Mouse (Mus musculus) brain, embryonic 14.5 days (tissue): Measurements from ENCODE around the gene Gm11492. TPM values are rescaled to one million over a fixed set of nuclear protein-coding genes. Genes with fewer than 3 reads are reported as not detected.

Experiments
- DNase-seq: peaks from one replicate; pipeline ENCODE4 v3.0.0-alpha.2; 2011; ENCODE audit warnings: low read depth
- CTCF ChIP-seq: fragments of 200-500 bp; IDR thresholded peaks from 2 replicates; pipeline ENCODE4 v1.5.1; 2012; ENCODE audit warnings: inconsistent platforms, mild to moderate bottlenecking, moderate library complexity, borderline replicate concordance; ENCODE audit not compliant: insufficient read depth, insufficient read length; ENCODE audit errors: extremely low read depth
- POLR2A ChIP-seq: fragments of 200-500 bp; IDR thresholded peaks from 2 replicates; pipeline ENCODE4 v1.6.1; 2012; ENCODE audit warnings: mild to moderate bottlenecking, inconsistent platforms, borderline replicate concordance; ENCODE audit not compliant: poor library complexity, insufficient read depth, insufficient read length, severe bottlenecking; ENCODE audit errors: extremely low read depth
- polyA plus RNA-seq: library from polyadenylated mRNA; depleted of rRNA; stranded (reverse); fragments of >200 nt; gene quantifications from 2 replicates; pipeline ENCODE4 v1.2.3, GENCODE M21; 2012

The Gm11492 gene
- polyA plus RNA-seq, 1 experiment = not detected

GRCm38 (mm10) chr11:87595327-87595841 is 28.9 kb downstream of the Gm11492 start:
- DNase-seq = peak; percentile 96
- TF ChIP-seq POLR2A (peak; percentile 91), CTCF (no peak)

GRCm38 (mm10) chr11:87595976-87596375 is 29.5 kb downstream of the Gm11492 start:
- DNase-seq = peak; percentile 53
- no peak for TF ChIP-seq CTCF
- no peak for TF ChIP-seq POLR2A

DNA sequence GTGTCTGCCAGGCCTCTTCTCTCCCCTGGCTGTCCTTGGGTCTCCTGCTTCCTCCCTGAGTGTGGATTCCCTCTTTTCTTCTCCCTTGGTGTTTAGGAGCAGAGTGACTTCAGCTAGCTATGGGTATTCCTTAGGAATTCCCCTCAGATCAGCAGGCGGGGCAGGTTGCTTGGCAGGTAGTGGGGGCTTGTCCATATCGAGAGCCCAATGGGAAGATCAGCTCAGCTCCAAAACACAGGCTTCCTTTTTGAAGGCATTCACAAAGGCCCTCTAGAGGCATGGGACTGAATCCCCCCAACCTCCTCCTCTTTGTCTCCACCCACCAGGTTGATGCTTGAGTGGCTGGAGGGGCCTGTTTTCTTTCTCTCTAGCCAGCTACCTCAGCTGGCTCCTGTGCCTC is 30.0 kb downstream of the Gm11492 start:
- TF ChIP-seq POLR2A (no peak), CTCF (peak; percentile 35; the same call in 1 of the 2 replicates)

GRCm38 (mm10) chr11:87597061-87597460 is 30.6 kb downstream of the Gm11492 start:
- no peak for DNase-seq
- TF ChIP-seq CTCF (no peak), POLR2A (no peak)

More for the DNA sequence above, 30.0 kb downstream of the Gm11492 start:
- DNase-seq = peak; percentile 72

GRCm38 (mm10) chr11:87599395-87600089 is 33.1 kb downstream of the Gm11492 start:
- no peak for DNase-seq
- TF ChIP-seq CTCF (no peak), POLR2A (no peak)

DNA sequence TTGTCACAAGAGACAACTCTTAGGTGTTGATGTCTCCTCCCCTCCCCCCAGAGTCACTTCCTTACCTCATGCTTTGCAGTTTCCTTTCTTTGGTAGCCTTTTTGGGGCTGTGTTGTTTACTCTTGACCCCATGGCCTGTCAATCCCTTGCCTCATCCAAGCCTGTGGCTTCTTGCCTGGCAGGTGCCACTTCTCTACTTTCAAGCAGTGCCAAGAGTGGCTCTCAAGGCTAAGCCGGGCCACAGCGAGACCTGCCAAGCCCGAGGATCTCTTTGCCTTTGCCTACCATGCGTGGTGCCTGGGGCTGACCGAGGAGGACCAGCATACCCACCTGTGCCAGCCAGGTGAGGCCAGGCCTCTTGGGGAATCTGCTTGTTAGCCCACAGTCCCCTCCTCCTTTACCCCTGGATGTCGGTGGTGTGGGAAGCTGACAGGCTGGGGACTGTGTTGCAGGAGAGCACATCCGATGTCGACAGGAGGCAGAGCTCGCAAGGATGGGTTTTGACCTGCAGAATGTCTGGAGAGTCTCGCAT is 33.9 kb downstream of the Gm11492 start:
- TF ChIP-seq POLR2A (no peak), CTCF (no peak)
- DNase-seq = no peak

DNA sequence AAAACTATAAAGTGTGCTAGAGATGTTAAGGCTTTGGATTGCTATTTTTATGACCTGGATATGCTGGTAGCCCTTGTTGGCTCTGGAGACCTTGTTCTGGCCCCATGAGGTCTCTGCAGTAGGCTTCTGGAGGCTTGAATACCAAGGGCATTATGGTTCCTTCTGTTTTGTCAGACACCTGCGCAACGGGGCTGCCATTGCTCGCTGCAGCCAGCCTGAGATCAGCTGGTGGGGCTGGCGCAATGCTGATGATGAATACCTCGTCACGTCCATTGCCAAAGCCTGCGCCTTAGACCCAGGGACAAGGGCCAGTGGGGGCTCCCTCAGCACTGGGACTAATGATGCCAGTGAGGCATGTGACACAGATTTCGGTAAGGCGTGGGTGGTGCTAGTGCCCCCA is 35.8 kb downstream of the Gm11492 start:
- no peak for DNase-seq
- TF ChIP-seq POLR2A = no peak

DNA sequence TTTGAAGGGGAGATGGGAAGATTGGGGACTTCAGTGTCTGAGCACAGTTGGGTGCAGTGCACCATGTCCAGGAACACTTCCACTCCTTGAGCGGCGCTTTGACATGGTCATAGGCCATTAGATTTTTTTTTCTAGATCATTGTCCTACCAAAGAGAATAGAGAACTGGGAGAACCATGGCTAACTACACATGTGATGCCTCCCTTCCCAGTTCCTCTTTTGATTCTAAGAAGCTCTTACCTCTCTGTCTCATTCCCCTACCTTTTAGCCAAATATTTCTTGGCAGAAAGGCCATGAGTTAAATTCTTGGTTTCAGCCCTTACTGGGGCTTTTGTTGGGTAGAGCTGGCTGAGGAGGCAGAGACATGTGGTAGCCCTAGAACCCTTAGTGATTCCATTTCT is 37.1 kb downstream of the Gm11492 start:
- DNase-seq = no peak
- TF ChIP-seq POLR2A = no peak
- TF ChIP-seq CTCF = no peak

- TF ChIP-seq POLR2A (no peak), CTCF (no peak)
- no peak for DNase-seq
Observed at GRCm38 (mm10) chr11:87609264-87609663, 42.8 kb downstream of the Gm11492 start.

GRCm38 (mm10) chr11:87611547-87611946 is 45.1 kb downstream of the Gm11492 start:
- TF ChIP-seq CTCF = no peak
- no peak for TF ChIP-seq POLR2A
- no peak for DNase-seq

DNA sequence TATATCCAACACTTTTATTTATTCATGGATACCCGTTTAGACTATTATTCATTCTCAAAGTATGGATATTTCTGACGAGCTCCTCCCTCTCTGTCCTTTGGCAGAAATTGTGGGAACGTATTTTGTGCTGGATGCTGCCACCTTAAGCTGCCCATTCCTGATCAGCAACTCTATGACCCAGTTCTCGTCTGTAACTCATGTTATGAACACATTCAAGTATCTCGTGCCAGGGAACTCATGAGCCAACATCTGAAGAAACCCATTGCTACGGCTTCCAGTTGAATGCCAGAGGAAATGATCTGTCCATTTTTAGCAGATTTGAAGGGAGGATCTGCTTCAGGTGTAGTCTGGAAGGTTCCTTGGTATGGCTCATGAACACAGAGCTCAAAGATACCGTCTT is 47.5 kb downstream of the Gm11492 start:
- TF ChIP-seq CTCF = no peak
- TF ChIP-seq POLR2A = no peak
- DNase-seq = no peak

- TF ChIP-seq POLR2A (no peak), CTCF (no peak)
- DNase-seq = no peak
Observed at GRCm38 (mm10) chr11:87615551-87615950, 49.1 kb downstream of the Gm11492 start.

DNA sequence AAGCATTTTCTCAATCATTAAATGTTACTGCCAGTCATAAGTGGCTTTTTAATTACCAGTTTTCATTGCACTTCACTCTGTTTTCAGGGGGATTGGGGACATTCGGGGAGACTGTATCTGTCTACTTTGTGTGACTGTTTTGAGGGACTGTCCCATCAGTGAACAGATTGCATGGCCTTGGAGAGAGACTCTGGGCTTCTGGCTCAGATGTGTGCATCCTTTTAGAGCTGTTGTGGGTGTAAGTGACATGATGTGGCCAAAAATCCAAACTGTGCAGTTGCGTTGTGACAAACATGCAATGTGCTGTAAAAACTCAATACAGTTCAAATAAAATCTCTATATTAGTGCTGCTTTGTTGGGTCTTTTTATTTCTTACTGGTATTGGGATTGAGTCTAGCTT is 49.5 kb downstream of the Gm11492 start:
- DNase-seq = no peak
- TF ChIP-seq CTCF = no peak
- no peak for TF ChIP-seq POLR2A
